Mouse (Mus musculus) hindlimb bud, embryonic 11.5 days (tissue): ENCODE data around the gene Adra2b.

Experiments
- DNase-seq: peaks from one replicate; pipeline ENCODE4 v3.0.0-alpha.2; 2012; ENCODE audit warnings: low read depth, low spot score; ENCODE audit errors: extremely low spot score

Gene Adra2b

GRCm38 (mm10) chr2:127377942-127378610, 15.1 kb downstream of the Adra2b start:
- DNase-seq, result no peak

- no peak for DNase-seq
Measured at GRCm38 (mm10) chr2:127378611-127378990, 15.6 kb downstream of the Adra2b start.

DNA sequence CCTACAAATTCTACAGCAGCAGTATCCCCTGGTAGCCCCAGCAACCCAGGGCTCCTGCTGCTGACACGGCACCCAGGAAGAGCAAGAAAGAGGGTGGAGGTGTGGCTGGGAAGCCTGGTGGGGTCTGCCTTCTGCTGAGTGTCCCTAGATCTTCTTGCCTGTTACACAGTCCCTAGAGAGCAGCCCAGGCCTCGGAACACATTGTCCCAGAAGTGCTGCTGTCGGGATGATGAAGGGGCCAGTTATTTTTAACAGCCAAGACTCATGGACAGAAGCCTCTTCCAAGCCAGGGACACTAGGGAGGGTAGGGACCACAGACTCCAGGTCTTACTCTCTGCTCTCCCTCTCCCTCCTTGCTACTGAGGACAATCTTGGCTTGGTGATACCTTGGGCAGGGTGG, 16.2 kb downstream of the Adra2b start:
- DNase-seq, result no peak

- no peak for DNase-seq
Measured at GRCm38 (mm10) chr2:127383881-127384280, 20.9 kb downstream of the Adra2b start.

- no peak for DNase-seq
Measured at GRCm38 (mm10) chr2:127387521-127387920, 24.5 kb downstream of the Adra2b start.

DNA sequence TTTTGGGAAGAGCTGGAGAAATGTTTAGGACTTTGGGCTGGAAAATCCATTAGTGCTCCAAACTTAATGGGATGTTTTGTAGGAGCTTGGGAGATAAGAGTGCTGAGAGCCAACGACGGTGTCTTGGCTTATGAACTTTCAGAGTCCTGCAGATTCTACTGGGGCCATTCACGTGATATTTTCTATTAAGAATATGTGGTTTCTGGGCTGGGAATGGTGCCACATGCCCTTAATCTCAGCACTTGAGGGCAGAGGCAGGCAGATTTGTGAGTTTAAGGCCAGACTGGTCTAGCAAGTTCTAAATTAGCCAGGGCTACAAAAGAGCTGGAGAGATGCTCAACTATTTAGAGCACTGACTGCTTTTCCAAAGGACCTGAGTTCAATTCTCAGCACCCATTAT, 27.3 kb downstream of the Adra2b start:
- no peak for DNase-seq

DNA sequence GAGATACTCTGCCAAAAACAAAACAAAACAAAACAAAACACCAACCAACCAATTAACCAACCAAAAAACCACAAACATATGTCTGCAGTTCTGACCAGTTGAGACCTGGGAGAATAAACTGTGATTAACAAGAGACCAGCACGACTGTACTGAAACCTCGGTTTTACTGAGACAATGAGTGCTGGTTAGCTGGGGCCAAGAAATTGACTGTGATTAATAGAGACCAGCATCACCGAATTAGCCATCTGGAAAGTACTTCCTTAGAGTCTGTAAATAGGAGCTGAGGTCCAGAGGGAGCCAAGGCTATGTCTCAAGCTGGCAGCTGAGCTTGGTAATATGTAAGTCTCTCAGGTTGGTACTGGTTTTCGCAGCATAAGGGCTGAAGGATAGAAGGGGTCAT, 27.8 kb downstream of the Adra2b start:
- DNase-seq, result no peak

- DNase-seq, result no peak
Measured at GRCm38 (mm10) chr2:127391323-127391722, 28.3 kb downstream of the Adra2b start.

DNA sequence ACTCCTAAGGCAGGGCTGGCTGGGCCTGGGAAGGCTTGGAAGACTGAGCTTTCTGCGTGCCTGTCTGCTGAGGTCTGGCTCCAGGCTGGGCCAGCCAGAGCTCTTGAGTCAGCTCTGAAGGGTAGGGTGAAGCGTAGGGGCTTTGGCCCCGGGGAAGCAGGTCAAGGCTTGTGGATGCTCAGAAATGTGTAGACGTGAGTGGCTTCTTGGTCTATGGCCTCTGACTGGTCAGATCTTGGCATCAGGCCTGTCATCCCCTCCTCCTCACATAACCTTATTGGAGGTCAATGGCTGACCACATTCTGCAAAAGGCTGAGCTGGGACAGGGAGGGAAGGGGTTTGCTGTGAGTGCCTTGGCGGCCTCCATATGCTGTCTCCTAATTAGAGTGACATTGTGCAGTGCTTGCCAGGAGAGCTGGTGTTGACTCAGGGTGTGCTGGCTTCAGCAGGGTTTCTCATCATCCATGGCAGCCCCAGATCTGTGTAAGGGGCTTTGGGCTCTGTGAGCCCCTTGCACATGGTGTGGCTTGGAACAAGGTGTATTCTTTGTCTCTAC, 31.7 kb downstream of the Adra2b start:
- DNase-seq, result no peak

GRCm38 (mm10) chr2:127398738-127399137, 35.7 kb downstream of the Adra2b start:
- DNase-seq, result no peak

DNA sequence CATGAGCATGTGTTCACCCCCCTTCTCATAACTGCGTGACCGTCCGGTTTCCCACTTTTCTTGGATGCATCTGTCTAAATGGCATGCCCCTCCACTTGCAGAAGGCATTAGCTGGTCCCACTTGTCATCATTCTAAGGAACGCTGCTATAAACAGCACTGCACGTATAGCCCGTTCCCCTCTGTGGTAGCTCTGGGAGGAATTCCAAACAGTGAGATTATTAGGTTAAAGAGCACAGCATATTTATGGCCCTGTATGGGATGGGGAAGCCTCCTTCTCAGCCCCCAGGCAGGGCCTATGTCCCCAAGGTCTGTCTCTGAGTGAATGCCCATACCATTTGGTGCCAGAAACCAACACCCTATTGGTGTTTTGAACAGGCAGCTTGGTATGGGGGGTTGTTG, 48.1 kb downstream of the Adra2b start:
- no peak for DNase-seq

GRCm38 (mm10) chr2:127415806-127416205, 52.8 kb downstream of the Adra2b start:
- no peak for DNase-seq

GRCm38 (mm10) chr2:127416706-127417105, 53.7 kb downstream of the Adra2b start:
- DNase-seq, result no peak
